10 mouse cellular contexts compared by ENCODE assay signal in genomic region chr6:98048671-98049438, GRCm38 (mm10).
DNase-seq lines count a peak whose midpoint lies in the region; ATAC-seq lines count a peak whose summit lies in the region.
"Had no signal": no experiment of that assay in that cellular context is flagged by ENCODE, and none has a peak within 500 bp of the region (broad histone marks: within the 10 kb centered on the region; RNA-seq: fewer than 3 reads in every experiment).

No protein-coding gene starts in this region.

- no peaks in the 10 kb centered on the region for H3K27me3 ChIP-seq in embryonic facial prominence, embryonic 10.5 days (replicated peaks; ENCODE audit: low read depth, poor library complexity, severe bottlenecking)
- peaks cover 14% of the 10 kb centered on the region for H3K27me3 ChIP-seq in hindbrain, embryonic 12.5 days
- H3K27me3 ChIP-seq in midbrain, embryonic 16.5 days (ENCODE audit: control insufficient read depth, insufficient read depth, low read depth, low read length), result no peaks in the 10 kb centered on the region; the same call in 1 of the 2 replicates

- peak; percentile 2 for DNase-seq in kidney, postnatal 14 days
- no peak for DNase-seq in kidney, adult 9 months
- DNase-seq in embryonic facial prominence, embryonic 10.5 days (ENCODE audit: low spot score), result peak; percentile 55
- no peak for DNase-seq in lung, postnatal 14 days
- DNase-seq in adrenal gland, postnatal 25 days, result no peak
- DNase-seq in urinary bladder, postnatal 36 days (ENCODE audit: low spot score in 2 of 2), result no peak
- DNase-seq: lung, postnatal 36 days had no signal

- H3K27ac ChIP-seq in embryonic facial prominence, embryonic 10.5 days (replicated peaks), result peak overlapping the region; percentile 8; the same call in 1 of the 2 replicates
- H3K27ac ChIP-seq in hindbrain, embryonic 12.5 days, result peak overlapping the region; percentile 74
- H3K27ac ChIP-seq in midbrain, embryonic 16.5 days (ENCODE audit: low read length), result 0 out of 2 replicates have a peak overlapping the region, but pooled peaks have one; percentile 26
- H3K27ac ChIP-seq: hindbrain, embryonic 15.5 days had no signal

- ATAC-seq in hindbrain, embryonic 12.5 days (ENCODE audit: low FRiP score), result peak; percentile 89
- ATAC-seq in midbrain, embryonic 16.5 days, result peak; percentile 21

- 45% methylated on average over 14 of the region's 14 CpGs for WGBS in embryonic facial prominence, embryonic 10.5 days
- WGBS in hindbrain, embryonic 12.5 days, result 23% methylated on average over 14 of the region's 14 CpGs
- WGBS in midbrain, embryonic 16.5 days, result 17% methylated on average over 14 of the region's 14 CpGs

- H3K4me2 ChIP-seq in hindbrain, embryonic 12.5 days (replicated peaks), result no peak overlapping the region
- H3K4me2 ChIP-seq in midbrain, embryonic 16.5 days (ENCODE audit: low read length), result no peak overlapping the region
- H3K4me2 ChIP-seq: hindbrain, embryonic 15.5 days had no signal

- no peaks in the 10 kb centered on the region for H3K36me3 ChIP-seq in embryonic facial prominence, embryonic 10.5 days (replicated peaks)
- no peaks in the 10 kb centered on the region for H3K36me3 ChIP-seq in hindbrain, embryonic 12.5 days
- H3K36me3 ChIP-seq in midbrain, embryonic 16.5 days (ENCODE audit: control insufficient read depth, insufficient read depth, low read length), result no peaks in the 10 kb centered on the region
- H3K36me3 ChIP-seq: hindbrain, embryonic 15.5 days had no signal

- no peaks in the 10 kb centered on the region for H3K9me3 ChIP-seq in embryonic facial prominence, embryonic 10.5 days
- H3K9me3 ChIP-seq in hindbrain, embryonic 12.5 days (replicated peaks), result no peaks in the 10 kb centered on the region
- no peaks in the 10 kb centered on the region for H3K9me3 ChIP-seq in midbrain, embryonic 16.5 days (replicated peaks; ENCODE audit: control insufficient read depth, low read length, poor library complexity, severe bottlenecking)
- H3K9me3 ChIP-seq: hindbrain, embryonic 15.5 days had no signal

- H3K4me3 ChIP-seq in embryonic facial prominence, embryonic 10.5 days, result no peak overlapping the region
- no peak overlapping the region for H3K4me3 ChIP-seq in hindbrain, embryonic 12.5 days
- no peak overlapping the region for H3K4me3 ChIP-seq in midbrain, embryonic 16.5 days (ENCODE audit: low read depth, low read length)
- H3K4me3 ChIP-seq: hindbrain, embryonic 15.5 days had no signal

- H3K9ac ChIP-seq in hindbrain, embryonic 12.5 days, result no peak overlapping the region
- no peak overlapping the region for H3K9ac ChIP-seq in midbrain, embryonic 16.5 days (ENCODE audit: low read depth, low read length)
- H3K9ac ChIP-seq: hindbrain, embryonic 15.5 days had no signal

- H3K4me1 ChIP-seq in embryonic facial prominence, embryonic 10.5 days, result peaks cover 28% of the 10 kb centered on the region
- peaks cover 26% of the 10 kb centered on the region for H3K4me1 ChIP-seq in hindbrain, embryonic 12.5 days
- peaks cover 5% of the 10 kb centered on the region for H3K4me1 ChIP-seq in midbrain, embryonic 16.5 days (ENCODE audit: control insufficient read depth, insufficient read depth, low read length)

Comparison
In these comparisons a context has a peak if more than half of its experiments do, and no peak if none do; other contexts are left out.
1. DNase-seq: peak in kidney, postnatal 14 days (single experiment) and embryonic facial prominence, embryonic 10.5 days (single experiment); none in kidney, adult 9 months (single experiment), lung, postnatal 14 days (single experiment), adrenal gland, postnatal 25 days (single experiment) and urinary bladder, postnatal 36 days (0 of 2).
2. H3K27ac ChIP-seq: peak in every context shown above with its lines; median percentile 74 in hindbrain, embryonic 12.5 days; 26 in midbrain, embryonic 16.5 days; 8 in embryonic facial prominence, embryonic 10.5 days.